Mouse (Mus musculus): ENCODE data around the gene Nek8.
"Not testable (repeated sequence)": the region's sequence is repeated elsewhere in the genome, so short reads cannot be mapped to it uniquely, and the experiment has no call there.

Gene Nek8

GRCm38 (mm10) chr11:78176402-78176862 lies at the start of gene Nek8, which contains the start of gene Tlcd1:
Nek8 (minus strand) TSS chr11:78176675.
Tlcd1 (plus strand) TSS chr11:78176711.
- peak; percentile 65 for DNase-seq (ENCODE audit: low spot score)

- no peak for DNase-seq (ENCODE audit: low spot score)
Measured at GRCm38 (mm10) chr11:78223586-78223985, 47.1 kb upstream of the Nek8 start.

GRCm38 (mm10) chr11:78215709-78216317 lies 39.3 kb upstream of the Nek8 start:
- no peak for DNase-seq (ENCODE audit: low spot score)

- DNase-seq (ENCODE audit: low spot score), result no peak
Measured at GRCm38 (mm10) chr11:78213086-78213817, 36.8 kb upstream of the Nek8 start.

- DNase-seq (ENCODE audit: low spot score), result no peak
Measured at GRCm38 (mm10) chr11:78211513-78211912, 35.0 kb upstream of the Nek8 start.

GRCm38 (mm10) chr11:78210615-78211014 lies 34.1 kb upstream of the Nek8 start:
- DNase-seq (ENCODE audit: low spot score), result no peak

- DNase-seq (ENCODE audit: low spot score), result no peak
Measured at GRCm38 (mm10) chr11:78209886-78210285, 33.4 kb upstream of the Nek8 start.

- DNase-seq (ENCODE audit: low spot score), result no peak
Measured at GRCm38 (mm10) chr11:78207190-78207589, 30.7 kb upstream of the Nek8 start.

GRCm38 (mm10) chr11:78205361-78206206 lies 29.1 kb upstream of the Nek8 start:
- DNase-seq (ENCODE audit: low spot score), result no peak

GRCm38 (mm10) chr11:78204287-78204686 lies 27.8 kb upstream of the Nek8 start:
- no peak for DNase-seq (ENCODE audit: low spot score)

GRCm38 (mm10) chr11:78202372-78202771 lies 25.9 kb upstream of the Nek8 start:
- no peak for DNase-seq (ENCODE audit: low spot score)

- no peak for DNase-seq (ENCODE audit: low spot score)
Measured at GRCm38 (mm10) chr11:78195101-78195863, 18.8 kb upstream of the Nek8 start.

GRCm38 (mm10) chr11:78194411-78195100 lies 18.1 kb upstream of the Nek8 start:
- peak; percentile 42 for DNase-seq (ENCODE audit: low spot score)

GRCm38 (mm10) chr11:78193113-78193512 lies 16.6 kb upstream of the Nek8 start, which contains the start of gene Proca1:
Proca1 (plus strand) TSS chr11:78193392.
- no peak for DNase-seq (ENCODE audit: low spot score)

- DNase-seq (ENCODE audit: low spot score), result no peak
Measured at GRCm38 (mm10) chr11:78190041-78190440, 13.6 kb upstream of the Nek8 start.

- DNase-seq (ENCODE audit: low spot score), result peak; percentile 72
Measured at GRCm38 (mm10) chr11:78189234-78190040, 13.0 kb upstream of the Nek8 start.

- peak; percentile 82 for DNase-seq (ENCODE audit: low spot score)
Measured at GRCm38 (mm10) chr11:78188331-78189233, 12.1 kb upstream of the Nek8 start, which contains the start of gene Rab34. Rab34 (plus strand) TSS chr11:78188430.

GRCm38 (mm10) chr11:78184702-78185101 lies 8.2 kb upstream of the Nek8 start:
- not testable (repeated sequence) for DNase-seq (ENCODE audit: low spot score)

- DNase-seq (ENCODE audit: low spot score), result no peak
Measured at GRCm38 (mm10) chr11:78183884-78184514, 7.5 kb upstream of the Nek8 start.

Measured in ovary, postnatal 10 days (tissue).